Mouse (Mus musculus) stomach, embryonic 16.5 days (tissue): Measurements from ENCODE around the gene Elfn1. TPM values are rescaled to one million over a fixed set of nuclear protein-coding genes. Genes with fewer than 3 reads are reported as not detected.
A peak's percentile ranks its signal among the peaks of the same experiment; 100 is the strongest.

Experiments used
- ATAC-seq: fragments of 200-750 bp; cut with Nextera tagmentation; 2 replicates; pipeline ENCODE4 v1.8.0; 2017; ENCODE audit warnings: moderate number of reproducible peaks, moderate TSS enrichment; ENCODE audit not compliant: insufficient read depth, low FRiP score
- H3K27ac ChIP-seq: fragments of 300-500 bp; sonication (generic); 2 replicates; pipeline ENCODE4 v1.5.1; 2014; ENCODE audit warnings: low read length
- H3K27me3 ChIP-seq: fragments of 300-500 bp; sonication (generic); 2 replicates; pipeline ENCODE4 v1.6.1; 2014; ENCODE audit warnings: low read length, control low read depth, mixed read lengths; ENCODE audit not compliant: control insufficient read depth, insufficient read depth
- H3K36me3 ChIP-seq: fragments of 300-500 bp; sonication (generic); 2 replicates; pipeline ENCODE4 v1.6.1; 2014; ENCODE audit warnings: low read length; ENCODE audit not compliant: control insufficient read depth, insufficient read depth
- H3K4me1 ChIP-seq: fragments of 300-500 bp; sonication (generic); 2 replicates; pipeline ENCODE4 v1.6.1; 2014; ENCODE audit warnings: low read length, control low read depth, mixed read lengths; ENCODE audit not compliant: control insufficient read depth, insufficient read depth
- H3K4me2 ChIP-seq: fragments of 300-500 bp; sonication (generic); 2 replicates; pipeline ENCODE4 v1.6.1; 2014; ENCODE audit warnings: low read depth, low read length, mixed read lengths
- H3K4me3 ChIP-seq: fragments of 300-500 bp; sonication (generic); replicated peaks from 2 replicates; pipeline ENCODE4 v1.5.1; 2014; ENCODE audit warnings: mild to moderate bottlenecking, low read length
- H3K9ac ChIP-seq: fragments of 300-500 bp; sonication (generic); 2 replicates; pipeline ENCODE4 v1.6.1; 2014; ENCODE audit warnings: low read length
- H3K9me3 ChIP-seq: fragments of 300-500 bp; sonication (generic); replicated peaks from 2 replicates; pipeline ENCODE4 v1.6.1; 2016; ENCODE audit warnings: low read length, control low read depth; ENCODE audit not compliant: control insufficient read depth
- WGBS: fragments of 180-500 bp; shearing (Covaris S2); extraction: QIAGEN DNeasy Blood & Tissue Kit; methylation state at CpG from one replicate; pipeline ENCODE4 v1.1.7; 2014; 5-methylcytosine and 5-hydroxymethylcytosine counted together
- polyA plus RNA-seq: library from polyadenylated mRNA; unstranded; fragments of >200 nt; fragmentation: Nextera tagmentation; extraction: Ambion mirVana; gene quantifications from 2 replicates; pipeline ENCODE4 v1.2.1, GENCODE M21; 2015

The Elfn1 gene
- polyA plus RNA-seq, 1 experiment from 2014 or later, result 0.36 TPM

DNA sequence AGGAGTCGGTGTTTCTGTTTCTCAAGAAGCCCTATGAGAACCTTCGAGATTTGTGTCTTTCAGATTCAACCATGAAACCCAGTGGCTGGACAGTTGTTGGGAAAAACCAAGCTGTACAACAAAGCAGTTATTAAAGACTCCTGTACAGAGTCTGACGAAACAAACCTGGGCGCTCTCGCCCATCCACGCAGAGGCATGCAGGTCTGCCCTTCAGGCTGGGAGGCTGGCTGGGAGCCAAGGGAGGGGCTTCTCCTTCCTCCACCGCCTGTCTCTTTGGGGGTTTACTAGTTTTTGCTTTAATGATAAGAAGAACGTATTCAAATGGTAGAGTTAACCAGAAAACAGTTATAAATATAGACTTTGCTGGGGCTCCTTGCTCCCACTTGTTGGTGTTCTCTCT lies 99.1 kb downstream of the Elfn1 start:
- WGBS, result 45% methylated on average over 8 of the region's 8 CpGs
- H3K27me3 ChIP-seq, result no peaks in the 10 kb centered on the region
- no peaks in the 10 kb centered on the region for H3K36me3 ChIP-seq
- no peaks in the 10 kb centered on the region for H3K9me3 ChIP-seq
- ATAC-seq, result no peak
- H3K4me3 ChIP-seq, result no peak overlapping the region
- no peak overlapping the region for H3K4me2 ChIP-seq
- H3K4me1 ChIP-seq, result 0 out of 2 replicates have a peak, but pooled peaks cover 4% of the 10 kb centered on the region
- H3K27ac ChIP-seq, result no peak overlapping the region
- no peak overlapping the region for H3K9ac ChIP-seq

- H3K4me1 ChIP-seq, result 0 out of 2 replicates have a peak, but pooled peaks cover 4% of the 10 kb centered on the region
Measured at GRCm38 (mm10) chr5:140007656-140008522, 100.1 kb downstream of the Elfn1 start.

DNA sequence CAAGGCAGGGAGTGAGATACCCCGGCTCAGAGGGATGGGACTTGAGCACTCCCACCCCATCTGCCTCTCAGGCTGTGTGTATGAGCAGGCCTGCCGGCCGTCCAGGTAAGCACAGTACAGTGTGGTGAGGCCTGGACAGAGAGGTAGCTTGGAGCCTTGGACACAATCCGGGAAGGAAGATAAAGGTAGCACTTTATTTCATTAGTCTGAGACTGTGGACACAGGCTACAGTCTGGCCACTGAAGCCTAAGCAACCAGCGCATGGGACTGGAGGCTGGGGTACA lies 100.7 kb downstream of the Elfn1 start:
- H3K36me3 ChIP-seq, result no peaks in the 10 kb centered on the region
- H3K9me3 ChIP-seq, result no peaks in the 10 kb centered on the region
- no peak overlapping the region for H3K4me2 ChIP-seq
- H3K4me1 ChIP-seq, result 0 out of 2 replicates have a peak, but pooled peaks cover 4% of the 10 kb centered on the region
- no peak overlapping the region for H3K9ac ChIP-seq
- no peak for ATAC-seq
- 72% methylated on average over 5 of the region's 5 CpGs for WGBS
- H3K27ac ChIP-seq, result no peak overlapping the region
- H3K4me3 ChIP-seq, result no peak overlapping the region
- no peaks in the 10 kb centered on the region for H3K27me3 ChIP-seq

More at GRCm38 (mm10) chr5:140007656-140008522, 100.1 kb downstream of the Elfn1 start:
- Histone ChIP-seq H3K27me3 (no peaks in the 10 kb centered on the region), H3K36me3 (no peaks in the 10 kb centered on the region), H3K4me3 (no peak overlapping the region), H3K27ac (no peak overlapping the region), H3K4me2 (no peak overlapping the region), H3K9ac (no peak overlapping the region), H3K9me3 (no peaks in the 10 kb centered on the region)
- no peak for ATAC-seq
- WGBS, result 55% methylated on average over 9 of the region's 9 CpGs

GRCm38 (mm10) chr5:140009083-140009655 lies 101.4 kb downstream of the Elfn1 start:
- Histone ChIP-seq H3K27me3 (no peaks in the 10 kb centered on the region), H3K9me3 (no peaks in the 10 kb centered on the region), H3K36me3 (no peaks in the 10 kb centered on the region), H3K27ac (no peak overlapping the region), H3K4me3 (no peak overlapping the region), H3K4me2 (no peak overlapping the region), H3K4me1 (0 out of 2 replicates have a peak, but pooled peaks cover 4% of the 10 kb centered on the region), H3K9ac (no peak overlapping the region)
- 70% methylated on average over 7 of the region's 7 CpGs for WGBS
- no peak for ATAC-seq

GRCm38 (mm10) chr5:140010405-140010804 lies 102.7 kb downstream of the Elfn1 start:
- H3K27ac ChIP-seq, result no peak overlapping the region
- no peak overlapping the region for H3K9ac ChIP-seq
- no peak overlapping the region for H3K4me2 ChIP-seq
- no peaks in the 10 kb centered on the region for H3K27me3 ChIP-seq
- no peaks in the 10 kb centered on the region for H3K36me3 ChIP-seq
- no peak for ATAC-seq
- 80% methylated on average over 3 of the region's 3 CpGs for WGBS
- H3K9me3 ChIP-seq, result no peaks in the 10 kb centered on the region
- H3K4me1 ChIP-seq, result 0 out of 2 replicates have a peak, but pooled peaks cover 4% of the 10 kb centered on the region
- H3K4me3 ChIP-seq, result no peak overlapping the region

- no peak overlapping the region for H3K9ac ChIP-seq
- H3K27me3 ChIP-seq, result no peaks in the 10 kb centered on the region
- H3K4me1 ChIP-seq, result no peaks in the 10 kb centered on the region
- no peaks in the 10 kb centered on the region for H3K36me3 ChIP-seq
- peak; percentile 42; the same call in 1 of the 2 replicates for ATAC-seq
- H3K4me2 ChIP-seq, result no peak overlapping the region
- WGBS, result 70% methylated on average over 12 of the region's 12 CpGs
- no peak overlapping the region for H3K27ac ChIP-seq
- no peaks in the 10 kb centered on the region for H3K9me3 ChIP-seq
- no peak overlapping the region for H3K4me3 ChIP-seq
Measured at GRCm38 (mm10) chr5:140012286-140012967, 104.7 kb downstream of the Elfn1 start.

DNA sequence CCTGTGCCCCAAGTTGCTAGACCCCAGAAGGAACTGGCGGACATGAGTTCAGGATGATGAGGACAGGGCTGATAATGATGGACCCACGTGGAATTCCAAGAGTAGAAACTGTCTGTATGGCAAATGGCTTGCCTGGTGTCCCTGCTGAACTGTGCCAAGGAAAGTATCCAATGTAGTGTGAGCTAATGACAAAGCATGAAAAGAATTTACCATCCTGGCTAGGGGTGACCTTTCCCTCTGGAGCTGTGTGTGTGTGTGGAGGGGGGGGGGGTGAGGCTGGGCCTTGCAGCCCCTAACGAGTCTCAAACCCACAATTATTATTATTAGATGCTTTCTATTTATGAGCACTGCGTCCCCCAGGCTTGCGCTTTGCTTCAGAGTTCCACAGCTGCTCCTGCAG lies 105.9 kb downstream of the Elfn1 start:
- no peaks in the 10 kb centered on the region for H3K36me3 ChIP-seq
- no peaks in the 10 kb centered on the region for H3K27me3 ChIP-seq
- H3K9me3 ChIP-seq, result no peaks in the 10 kb centered on the region
- no peak overlapping the region for H3K27ac ChIP-seq
- ATAC-seq, result no peak
- no peak overlapping the region for H3K4me3 ChIP-seq
- 81% methylated on average over 5 of the region's 5 CpGs for WGBS
- H3K9ac ChIP-seq, result no peak overlapping the region
- no peaks in the 10 kb centered on the region for H3K4me1 ChIP-seq
- no peak overlapping the region for H3K4me2 ChIP-seq

GRCm38 (mm10) chr5:140016896-140017295 lies 109.2 kb downstream of the Elfn1 start:
- no peak for ATAC-seq
- H3K27me3 ChIP-seq, result no peaks in the 10 kb centered on the region
- H3K9me3 ChIP-seq, result no peaks in the 10 kb centered on the region
- no peak overlapping the region for H3K4me2 ChIP-seq
- H3K27ac ChIP-seq, result no peak overlapping the region
- WGBS, result 95% methylated on average over 1 of the region's 1 CpGs
- H3K36me3 ChIP-seq, result no peaks in the 10 kb centered on the region
- no peak overlapping the region for H3K9ac ChIP-seq
- H3K4me3 ChIP-seq, result no peak overlapping the region
- H3K4me1 ChIP-seq, result no peaks in the 10 kb centered on the region

GRCm38 (mm10) chr5:140018780-140019179 lies 111.0 kb downstream of the Elfn1 start:
- no peak for ATAC-seq
- Histone ChIP-seq H3K36me3 (no peaks in the 10 kb centered on the region), H3K27me3 (no peaks in the 10 kb centered on the region), H3K4me3 (no peak overlapping the region), H3K4me2 (no peak overlapping the region), H3K27ac (no peak overlapping the region), H3K9me3 (no peaks in the 10 kb centered on the region), H3K9ac (no peak overlapping the region), H3K4me1 (no peaks in the 10 kb centered on the region)
- 84% methylated on average over 7 of the region's 7 CpGs for WGBS
